Mouse (Mus musculus): ENCODE results near the gene Srsf2.

DNA sequence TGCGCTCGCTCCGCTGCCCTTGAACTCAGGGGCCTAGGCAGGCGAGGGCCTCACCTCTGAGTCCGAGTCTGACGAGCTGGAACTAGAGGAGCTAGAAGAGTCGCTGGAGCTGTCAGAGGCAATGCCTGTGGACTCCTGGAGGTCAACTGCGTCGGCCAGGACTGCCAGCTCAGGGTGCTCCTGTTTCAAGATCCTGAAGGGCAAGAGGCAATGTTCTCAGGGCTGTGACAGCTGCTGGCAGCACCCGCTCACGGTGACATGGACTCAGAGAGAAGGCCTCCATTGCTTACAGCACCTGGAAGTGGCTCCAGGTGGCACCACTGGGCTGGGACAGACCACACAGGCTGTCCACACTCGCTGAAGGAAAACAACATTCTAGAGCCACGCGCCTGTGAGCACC, 14.0 kb downstream of the Srsf2 start:
- TF ChIP-seq CTCF (IDR thresholded peaks at IDR 0.05; ENCODE audit: low read depth, low read length) (no peak), TAL1 (conservative IDR thresholded peaks at IDR 0.05; ENCODE audit: low read depth, low read length) (no peak), POLR2AphosphoS5 (IDR thresholded peaks at IDR 0.05; ENCODE audit: insufficient replicate concordance, low read depth, low read length) (no peak), GATA1 (IDR thresholded peaks at IDR 0.05; ENCODE audit: borderline replicate concordance, low read length) (no peak), GATA2 (IDR thresholded peaks at IDR 0.05; ENCODE audit: borderline replicate concordance, low read depth, low read length) (no peak)

Data from G1E (cell line).